Mouse (Mus musculus) Patski (cell line): ENCODE data around the gene Plk3. TPM values are rescaled to one million over a fixed set of nuclear protein-coding genes. Genes with fewer than 3 reads are reported as not detected.

Source experiments
- ATAC-seq: fragments of 100-300 bp; one replicate; pipeline ENCODE4 v1.8.0; 2021
- CTCF ChIA-PET: fragments of 350-600 bp; sonication (Branson Sonifier 250); formaldehyde crosslinking; loops from one replicate; lab custom pipeline; 2022; ENCODE audit warnings: inconsistent platforms; lab: Charles Lee
- POLR2A ChIA-PET: fragments of 350-600 bp; sonication (Branson Sonifier 250); formaldehyde crosslinking; loops from one replicate; lab custom pipeline; 2022; ENCODE audit warnings: antibody characterized with exemption, inconsistent platforms; lab: Charles Lee
- DNase-seq: peaks from one replicate; pipeline ENCODE4 v3.0.0-alpha.2; 2011; ENCODE audit warnings: low read depth, low spot score
- H3K27me3 ChIP-seq: fragments of 371-371 bp; one replicate; pipeline ENCODE4 v1.5.1; 2021
- CTCF ChIP-seq: fragments of 100-300 bp; IDR thresholded peaks from one replicate; pipeline ENCODE4 v1.5.1; 2021
- in situ Hi-C: fragments of 300-500 bp; cut with MboI; formaldehyde crosslinking; loops from 3 replicates; pipeline ENCODE4 v1.11.1; 2018; ENCODE audit warnings: low pct_unique_long_range_greater_than_20kb, mixed read lengths
- polyA plus RNA-seq: library from polyadenylated mRNA; unstranded; gene quantifications from one replicate; pipeline ENCODE4 v1.2.3, GENCODE M21; 2021

Plk3 gene
- polyA plus RNA-seq, 1 experiment from 2014 or later = 9.7 TPM

DNA sequence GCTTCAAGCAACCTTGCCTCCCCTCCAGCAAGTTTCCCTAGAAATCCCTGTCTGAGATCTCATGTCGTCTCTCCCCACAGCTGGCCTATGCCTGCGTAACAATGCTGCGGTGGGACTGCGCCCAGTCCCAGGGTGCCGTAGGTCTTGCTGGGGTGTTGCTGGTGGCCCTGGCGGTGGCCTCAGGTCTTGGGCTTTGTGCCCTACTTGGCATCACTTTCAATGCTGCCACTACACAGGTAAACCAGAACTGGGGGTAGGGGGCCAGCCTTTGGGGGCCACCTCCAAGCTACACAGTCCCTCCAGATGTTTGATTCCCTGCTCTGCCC is 25.3 kb downstream of the Plk3 start:
- in situ Hi-C loops = no loop called here
- ChIA-PET CTCF (interaction anchor here (1.5 kb wide), 1 partner anchor 12 kb away, joined by 3 read pairs; no protein-coding TSS in a partner anchor), POLR2A (no interaction called here)
- TF ChIP-seq CTCF = no peak
- ATAC-seq (no peak), DNase-seq (no peak)
- no peaks in the 10 kb centered on the region for H3K27me3 ChIP-seq

DNA sequence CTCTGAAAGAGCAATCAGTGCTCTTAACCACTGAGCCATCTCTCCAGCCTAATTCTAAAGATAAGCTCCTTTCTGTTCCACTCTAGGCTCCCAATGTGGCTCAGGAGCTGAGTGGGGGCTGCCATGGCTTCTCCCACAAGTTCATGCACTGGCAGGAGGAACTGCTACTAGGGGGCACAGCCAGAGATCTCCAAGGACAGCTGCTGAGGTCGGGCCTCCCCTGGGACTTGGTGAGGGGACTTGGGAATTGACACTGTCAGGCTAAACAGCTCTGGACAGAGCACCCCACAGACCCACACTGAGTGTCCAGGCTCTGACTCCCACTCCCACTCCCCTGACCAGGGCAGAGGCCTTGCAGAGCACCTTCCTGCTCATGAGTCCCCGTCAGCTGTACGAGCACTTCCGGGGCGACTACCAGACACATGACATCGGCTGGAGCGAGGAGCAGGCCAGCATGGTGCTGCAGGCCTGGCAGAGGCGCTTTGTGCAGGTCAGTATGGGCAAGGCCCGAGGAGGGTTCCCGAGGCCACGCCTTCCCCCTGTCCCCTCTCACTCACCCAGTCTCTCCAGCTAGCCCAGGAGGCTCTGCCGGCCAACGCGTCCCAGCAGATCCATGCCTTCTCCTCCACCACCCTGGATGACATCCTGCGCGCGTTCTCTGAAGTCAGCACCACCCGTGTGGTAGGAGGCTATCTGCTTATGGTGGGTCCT is 25.8 kb downstream of the Plk3 start:
- no peaks in the 10 kb centered on the region for H3K27me3 ChIP-seq
- ATAC-seq (no peak), DNase-seq (no peak)
- TF ChIP-seq CTCF = no peak
- in situ Hi-C loops = no loop called here
- CTCF ChIA-PET = interaction anchor here (1.5 kb wide), 1 partner anchor 12 kb away, joined by 3 read pairs; no protein-coding TSS in a partner anchor
- POLR2A ChIA-PET = no interaction called here

DNA sequence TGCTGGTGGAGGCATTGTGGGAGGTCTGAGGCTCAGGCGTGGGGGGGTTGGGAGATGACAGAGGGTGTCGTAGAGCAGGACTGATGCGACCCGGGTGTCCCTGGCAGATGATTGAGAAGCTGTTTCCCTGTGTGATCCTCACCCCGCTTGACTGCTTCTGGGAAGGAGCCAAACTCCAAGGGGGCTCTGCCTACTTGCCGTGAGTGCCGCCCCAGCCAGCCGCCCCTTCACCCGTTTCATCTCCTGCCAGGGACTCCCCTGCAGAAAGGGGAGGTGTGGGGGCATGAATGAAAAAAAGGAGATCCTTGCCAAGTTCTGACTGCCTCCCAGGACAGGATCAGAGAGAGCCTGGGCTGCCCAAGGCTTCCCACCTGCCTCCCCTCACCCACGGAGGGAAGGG is 28.6 kb downstream of the Plk3 start:
- DNase-seq (no peak), ATAC-seq (peak; percentile 12)
- no peaks in the 10 kb centered on the region for H3K27me3 ChIP-seq
- TF ChIP-seq CTCF = no peak
- POLR2A ChIA-PET = no interaction called here
- CTCF ChIA-PET = no interaction called here
- in situ Hi-C loops = no loop called here

DNA sequence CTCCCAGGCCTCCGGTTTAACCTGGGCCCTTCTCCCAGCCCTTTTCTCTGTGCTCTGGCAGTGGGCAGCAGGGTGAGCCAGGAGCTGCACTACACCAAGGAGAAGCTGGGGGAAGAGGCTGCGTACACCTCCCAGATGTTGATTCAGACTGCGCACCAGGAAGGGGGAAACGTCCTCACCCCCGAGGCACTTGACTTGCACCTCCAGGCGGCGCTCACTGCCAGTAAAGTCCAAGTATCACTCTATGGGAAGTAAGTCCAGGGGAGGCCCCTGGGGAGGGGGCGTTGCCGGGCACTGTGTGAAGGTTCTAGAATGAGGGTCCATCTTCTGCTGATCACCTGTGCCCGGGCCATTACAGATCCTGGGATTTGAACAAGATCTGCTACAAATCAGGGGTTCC is 29.1 kb downstream of the Plk3 start:
- ChIA-PET CTCF (no interaction called here), POLR2A (no interaction called here)
- no peak for TF ChIP-seq CTCF
- in situ Hi-C loops = no loop called here
- no peak for ATAC-seq
- H3K27me3 ChIP-seq = no peaks in the 10 kb centered on the region
- DNase-seq = no peak

DNA sequence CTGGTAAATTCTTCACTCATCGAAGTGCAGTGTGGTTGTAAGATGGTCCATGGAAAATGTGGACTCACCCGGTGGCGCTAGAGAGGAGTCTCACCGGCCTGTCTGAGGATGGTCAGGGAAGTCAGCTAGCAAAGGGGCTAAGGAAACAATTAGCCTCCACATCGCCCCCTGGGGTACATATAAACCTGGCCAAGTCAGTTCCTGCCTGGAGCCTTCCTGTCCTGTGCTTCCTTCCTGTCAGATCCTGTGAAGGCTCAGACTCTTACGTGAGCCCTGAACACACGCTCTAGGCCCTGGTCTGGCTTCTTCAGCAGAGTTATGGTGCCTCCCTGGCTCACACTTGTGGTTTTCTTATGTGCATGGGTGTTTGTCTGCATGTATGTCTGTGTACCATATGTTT is 32.5 kb downstream of the Plk3 start:
- ChIA-PET POLR2A (no interaction called here), CTCF (interaction anchor here (1.2 kb wide), 1 partner anchor 20 kb away, joined by 3 read pairs; no protein-coding TSS in a partner anchor)
- no peak for DNase-seq
- no peaks in the 10 kb centered on the region for H3K27me3 ChIP-seq
- in situ Hi-C loops = no loop called here
- ATAC-seq = no peak
- no peak for TF ChIP-seq CTCF

DNA sequence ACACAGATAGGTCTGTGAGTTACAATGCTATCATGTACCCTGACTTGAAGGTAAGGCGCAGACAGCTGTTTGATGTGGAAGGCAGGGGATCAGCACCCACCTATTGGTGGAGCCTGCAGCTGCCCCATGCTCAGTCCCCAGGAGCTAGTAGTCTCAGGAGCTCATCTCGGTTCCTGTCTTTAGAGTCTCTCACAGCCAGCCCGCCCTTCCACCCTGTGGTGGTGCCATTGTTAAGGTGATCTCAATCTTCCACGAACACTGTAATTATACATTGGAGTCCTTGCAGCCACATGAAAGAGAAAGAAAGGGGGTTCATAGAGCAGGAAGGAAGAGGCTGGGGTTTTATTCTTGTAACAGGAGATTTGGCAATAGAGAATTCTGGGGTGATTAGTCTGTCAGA is 33.7 kb downstream of the Plk3 start:
- ChIA-PET CTCF (no interaction called here), POLR2A (no interaction called here)
- H3K27me3 ChIP-seq = no peaks in the 10 kb centered on the region
- DNase-seq (no peak), ATAC-seq (no peak)
- in situ Hi-C loops = no loop called here
- TF ChIP-seq CTCF = no peak

DNA sequence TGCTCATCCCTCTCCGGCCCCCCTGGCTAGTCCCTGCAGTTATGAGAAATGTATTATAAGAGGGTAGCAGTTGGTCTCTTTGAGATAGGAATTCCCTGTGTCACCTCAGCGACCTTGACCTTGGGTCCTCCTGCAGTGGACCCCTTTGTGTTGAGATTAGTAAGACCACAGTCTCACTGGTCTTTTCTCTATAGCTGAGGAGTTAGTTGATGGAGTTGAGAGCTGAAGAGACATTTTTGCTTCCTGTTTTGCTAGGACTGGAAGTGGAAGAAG is 35.1 kb downstream of the Plk3 start:
- DNase-seq (no peak), ATAC-seq (no peak)
- CTCF ChIA-PET = no interaction called here
- POLR2A ChIA-PET = no interaction called here
- in situ Hi-C loops = no loop called here
- no peak for TF ChIP-seq CTCF
- no peaks in the 10 kb centered on the region for H3K27me3 ChIP-seq

DNA sequence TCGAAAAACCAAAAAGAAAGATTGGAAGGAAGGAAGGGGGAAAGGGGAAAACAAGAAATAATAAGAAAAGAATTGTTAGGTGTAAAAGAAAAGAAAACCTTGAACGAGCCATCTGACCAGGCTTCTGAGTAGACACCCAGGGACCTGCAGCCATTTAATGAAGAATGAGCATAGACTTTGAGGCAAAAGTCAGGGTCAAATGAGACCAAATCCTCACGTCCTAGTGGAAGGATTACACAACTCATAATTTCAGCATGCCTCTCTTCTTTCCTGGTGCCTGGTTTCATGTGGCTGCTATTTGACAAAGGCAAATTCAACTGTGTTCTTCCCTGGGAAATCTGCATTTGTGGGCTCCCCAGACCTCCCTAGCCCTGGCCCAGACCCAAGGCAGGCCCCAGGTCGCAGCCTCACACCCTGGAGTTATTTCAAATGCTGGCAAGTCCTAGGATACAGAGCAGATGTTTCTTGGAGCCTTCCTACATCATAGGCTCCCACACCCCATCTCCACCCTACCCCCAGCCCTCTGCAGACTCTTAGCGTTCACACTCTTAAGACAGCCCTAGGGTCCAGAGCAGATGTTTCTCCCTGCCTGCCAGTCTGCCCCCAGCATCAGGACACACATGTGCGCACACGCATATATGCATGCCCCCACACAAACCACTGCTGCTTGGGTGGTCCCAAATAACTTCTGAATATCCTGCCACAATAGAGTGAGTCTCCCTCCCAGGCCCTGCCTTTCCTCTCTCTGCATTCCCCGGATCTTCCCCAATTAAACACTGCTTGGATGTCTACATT is 35.6 kb downstream of the Plk3 start:
- DNase-seq = no peak
- ChIA-PET CTCF (no interaction called here), POLR2A (no interaction called here)
- no peak for ATAC-seq
- H3K27me3 ChIP-seq = no peaks in the 10 kb centered on the region
- in situ Hi-C loops = no loop called here
- no peak for TF ChIP-seq CTCF

DNA sequence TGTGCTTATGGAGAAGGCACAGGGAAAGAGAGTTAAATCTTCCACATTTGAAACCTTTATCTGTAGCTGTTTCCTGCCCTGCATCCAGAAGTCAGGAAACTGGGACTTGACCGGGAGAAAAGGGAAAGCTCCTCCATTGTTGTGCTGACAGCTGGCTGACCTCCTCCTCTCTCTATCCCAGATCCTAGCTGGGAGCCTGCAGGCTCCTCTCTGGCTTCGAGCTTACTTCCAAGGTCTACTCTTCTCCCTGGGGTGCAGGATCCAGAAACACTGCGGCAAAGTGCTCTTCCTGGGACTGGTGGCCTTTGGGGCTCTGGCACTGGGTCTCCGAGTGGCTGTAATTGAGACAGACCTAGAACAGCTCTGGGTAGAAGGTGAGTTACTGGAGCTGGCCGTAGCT is 37.1 kb downstream of the Plk3 start:
- ATAC-seq = no peak
- DNase-seq = no peak
- ChIA-PET POLR2A (no interaction called here), CTCF (no interaction called here)
- H3K27me3 ChIP-seq = no peaks in the 10 kb centered on the region
- in situ Hi-C loops = no loop called here
- no peak for TF ChIP-seq CTCF

DNA sequence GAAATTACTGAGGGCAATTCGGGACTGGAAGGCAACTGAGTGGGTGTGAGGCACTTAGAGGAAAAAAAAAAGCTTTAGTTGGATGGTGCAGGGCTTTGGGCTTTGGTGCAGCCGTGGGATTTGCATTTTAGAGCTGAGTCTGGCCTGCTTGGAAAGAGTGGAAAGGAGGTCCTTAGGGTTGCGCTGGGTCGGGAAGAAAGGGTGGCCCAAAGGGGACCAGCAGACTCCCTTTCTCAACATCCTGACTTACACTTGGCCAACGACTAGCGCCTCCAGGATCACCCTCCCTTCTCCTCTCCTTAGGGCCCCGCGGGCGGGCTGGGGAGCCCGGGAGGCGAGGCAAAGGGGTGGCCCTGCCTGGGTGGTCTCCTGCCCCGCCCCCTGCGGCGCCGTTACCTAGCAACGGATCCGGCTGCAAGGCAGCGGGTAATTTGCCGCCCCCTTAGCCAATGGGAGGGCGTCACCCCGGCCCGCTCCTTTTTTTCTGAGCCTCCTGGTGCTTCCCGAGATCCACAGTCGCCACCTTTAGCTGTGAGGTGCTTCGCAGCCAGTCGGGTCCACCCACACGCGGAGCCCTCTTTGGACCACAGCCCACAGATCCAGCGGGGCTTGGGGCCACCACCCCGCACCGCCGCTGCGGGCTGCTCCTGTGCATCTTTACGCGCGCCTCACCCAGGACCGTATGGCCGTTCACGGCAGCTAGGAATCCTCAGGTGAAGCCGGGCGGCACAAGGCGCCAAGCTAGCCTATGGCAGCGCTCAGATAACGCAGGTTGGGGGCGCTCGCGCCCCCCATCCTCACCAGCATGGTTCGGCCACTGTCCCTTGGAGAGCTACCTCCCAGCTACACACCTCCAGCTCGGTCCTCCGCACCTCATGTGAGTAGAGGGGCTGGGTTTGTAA is 38.0 kb downstream of the Plk3 start, which contains the start of gene Ptch2:
TSS of gene Ptch2 (plus strand) at position 525 of the 902 bp plus-strand sequence.
- TF ChIP-seq CTCF = no peak
- ChIA-PET POLR2A (no interaction called here), CTCF (no interaction called here)
- in situ Hi-C loops = no loop called here
- peak; percentile 31 for ATAC-seq
- no peaks in the 10 kb centered on the region for H3K27me3 ChIP-seq
- DNase-seq = no peak
